ENCODE assay signal across 8 mouse cellular contexts in genomic region chr13:81710775-81711545, GRCm38 (mm10). TPM values are rescaled to one million over a fixed set of nuclear protein-coding genes. Genes with fewer than 3 reads are reported as not detected.
DNase-seq lines count a peak whose midpoint lies in the region; ATAC-seq lines count a peak whose summit lies in the region.

Polr3g (minus strand) TSS chr13:81711013.
Mblac2 (plus strand) TSS chr13:81711341.

- peak within 1 kb of the TSS; percentile 77 for H3K9ac ChIP-seq in forebrain, embryonic 14.5 days (ENCODE audit: low read length)
- H3K9ac ChIP-seq in neural tube, embryonic 15.5 days (replicated peaks) = peak within 1 kb of the TSS; percentile 85

- H3K27me3 ChIP-seq in forebrain, embryonic 14.5 days (replicated peaks; ENCODE audit: control insufficient read depth, insufficient read depth, low read length) = no peaks in the 10 kb centered on the region
- H3K27me3 ChIP-seq in neural tube, embryonic 15.5 days (replicated peaks) = no peaks in the 10 kb centered on the region

- H3K4me3 ChIP-seq in forebrain, embryonic 14.5 days (ENCODE audit: low read depth, low read length) = peak within 1 kb of the TSS; percentile 77
- H3K4me3 ChIP-seq in neural tube, embryonic 15.5 days (replicated peaks) = peak within 1 kb of the TSS; percentile 96

- peak; percentile 94 for DNase-seq in ES-CJ7 (ENCODE audit: low read depth, low spot score)
- peak; percentile 95 for DNase-seq in cerebellum, adult 11 months
- DNase-seq in forebrain, embryonic 14.5 days (ENCODE audit: low spot score) = peak; percentile 97
- peak; percentile 95 to 97 for DNase-seq in heart, postnatal 14 days
- DNase-seq in layer of hippocampus, adult 11-12 months (ENCODE audit: low spot score) = peak; percentile 95
- DNase-seq in lung, adult 18-20 months = peak; percentile 94 to 95
- peak; percentile 94 for DNase-seq in testis, postnatal 14 days (ENCODE audit: low spot score)

- no peaks in the 10 kb centered on the region for H3K9me3 ChIP-seq in forebrain, embryonic 14.5 days (replicated peaks; ENCODE audit: control insufficient read depth, low read length)
- H3K9me3 ChIP-seq in neural tube, embryonic 15.5 days (replicated peaks) = no peaks in the 10 kb centered on the region

- H3K4me2 ChIP-seq in forebrain, embryonic 14.5 days (ENCODE audit: low read length) = peak within 1 kb of the TSS; percentile 97
- peak within 1 kb of the TSS; percentile 89 for H3K4me2 ChIP-seq in neural tube, embryonic 15.5 days

- H3K27ac ChIP-seq in forebrain, embryonic 14.5 days (ENCODE audit: low read depth, low read length) = peak within 1 kb of the TSS; percentile 77
- peak within 1 kb of the TSS; percentile 95 for H3K27ac ChIP-seq in neural tube, embryonic 15.5 days (replicated peaks)

- WGBS in forebrain, embryonic 14.5 days = under 1% methylated on average over 61 of the region's 61 CpGs
- WGBS in neural tube, embryonic 15.5 days = under 1% methylated on average over 54 of the region's 61 CpGs

- H3K36me3 ChIP-seq in forebrain, embryonic 14.5 days (ENCODE audit: control insufficient read depth, insufficient read depth, low read length) = no peaks in the 10 kb centered on the region
- no peaks in the 10 kb centered on the region for H3K36me3 ChIP-seq in neural tube, embryonic 15.5 days

- no peaks in the 10 kb centered on the region for H3K4me1 ChIP-seq in forebrain, embryonic 14.5 days (ENCODE audit: control insufficient read depth, insufficient read depth, low read length)
- H3K4me1 ChIP-seq in neural tube, embryonic 15.5 days = peaks cover 25% of the 10 kb centered on the region

- intact Hi-C loops in heart, postnatal 14 days (cut with DNase I) = loop anchor here (5.0 kb wide), 1 partner anchor 54 kb away; the partner anchor contains the start of gene Lysmd3

- ATAC-seq in forebrain, embryonic 14.5 days = peak; percentile 98
- ATAC-seq in neural tube, embryonic 15.5 days (ENCODE audit: low FRiP score) = peak; percentile 96

RNA-seq across cellular contexts. Expression of gene Polr3g, which starts in this region (rescaled TPM):
- polyA plus RNA-seq in forebrain, embryonic 14.5 days (2014; fragmentation: Nextera tagmentation; extraction: Ambion mirVana) = 2.9 and 3.4 TPM in 2 replicates
- 1 to 10 TPM; 1.9 to 2.0 TPM for total RNA-seq in heart, postnatal 14 days (2021)
- polyA plus RNA-seq in neural tube, embryonic 15.5 days (2015; fragmentation: Nextera tagmentation; extraction: Ambion mirVana) = 8.2 and 8.9 TPM in 2 replicates

RNA-seq across cellular contexts. Expression of gene Mblac2, which starts in this region (rescaled TPM):
- polyA plus RNA-seq in forebrain, embryonic 14.5 days (2014; fragmentation: Nextera tagmentation; extraction: Ambion mirVana) = 23.8 and 33.6 TPM in 2 replicates
- total RNA-seq in heart, postnatal 14 days (2021) = 1 to 10 TPM; 2.7 to 2.8 TPM
- polyA plus RNA-seq in neural tube, embryonic 15.5 days (2015; fragmentation: Nextera tagmentation; extraction: Ambion mirVana) = 64.8 and 65.6 TPM in 2 replicates

Comparison
In these comparisons a context has a peak if more than half of its experiments do, and no peak if none do; other contexts are left out.
1. Peak in every context shown above with its lines: DNase-seq, ATAC-seq, H3K4me3 ChIP-seq and H3K27ac ChIP-seq.